Mouse (Mus musculus): ENCODE measurements around the gene Sdhaf1.

GRCm38 (mm10) chr7:30318142-30318541, 5.6 kb downstream of the Sdhaf1 start:
- TF ChIP-seq CTCF (IDR thresholded peaks at IDR 0.05; ENCODE audit: control insufficient read depth, insufficient read depth, insufficient replicate concordance, low read depth, low read length): no peak
- TF ChIP-seq POLR2A (IDR thresholded peaks at IDR 0.05; ENCODE audit: control insufficient read depth, low read depth, low read length): no peak
